Mouse (Mus musculus) urinary bladder, postnatal 4 days (tissue): ENCODE results near the gene Nup153.

Experiments
- DNase-seq, 2 experiments: peaks; one replicate each; pipeline ENCODE4 v3.0.0; 2021 to 2022; ENCODE audit warnings: low spot score in 2 of 2

Gene Nup153

GRCm38 (mm10) chr13:46729998-46730397, 2.3 kb upstream of the Nup153 start:
- no peak for DNase-seq

- DNase-seq, result no peak
Measured at GRCm38 (mm10) chr13:46728411-46728810, 671 bp upstream of the Nup153 start.

- peak; percentile 63 to 69 for DNase-seq
Measured at GRCm38 (mm10) chr13:46727038-46727836, 503 bp downstream of the Nup153 start.

- no peak for DNase-seq
Measured at GRCm38 (mm10) chr13:46726288-46727037, 1.3 kb downstream of the Nup153 start.

GRCm38 (mm10) chr13:46725227-46725626, 2.5 kb downstream of the Nup153 start:
- no peak for DNase-seq

GRCm38 (mm10) chr13:46724371-46724770, 3.4 kb downstream of the Nup153 start:
- no peak for DNase-seq

GRCm38 (mm10) chr13:46721009-46721408, 6.7 kb downstream of the Nup153 start:
- no peak for DNase-seq

- no peak for DNase-seq
Measured at GRCm38 (mm10) chr13:46718893-46719400, 8.8 kb downstream of the Nup153 start.

- no peak for DNase-seq
Measured at GRCm38 (mm10) chr13:46715976-46716639, 11.6 kb downstream of the Nup153 start.

- DNase-seq, result no peak
Measured at GRCm38 (mm10) chr13:46713486-46713885, 14.3 kb downstream of the Nup153 start.

GRCm38 (mm10) chr13:46703138-46703537, 24.6 kb downstream of the Nup153 start:
- DNase-seq, result no peak

- no peak for DNase-seq
Measured at GRCm38 (mm10) chr13:46701486-46701885, 26.3 kb downstream of the Nup153 start.

- no peak for DNase-seq
Measured at GRCm38 (mm10) chr13:46699372-46699771, 28.4 kb downstream of the Nup153 start.

- DNase-seq, result no peak
Measured at GRCm38 (mm10) chr13:46696788-46697187, 31.0 kb downstream of the Nup153 start.

- DNase-seq, result no peak
Measured at GRCm38 (mm10) chr13:46695932-46696331, 31.8 kb downstream of the Nup153 start.

GRCm38 (mm10) chr13:46695296-46695908, 32.3 kb downstream of the Nup153 start:
- no peak for DNase-seq

- no peak for DNase-seq
Measured at GRCm38 (mm10) chr13:46690559-46691241, 37.0 kb downstream of the Nup153 start.

- no peak for DNase-seq
Measured at GRCm38 (mm10) chr13:46683370-46683769, 44.4 kb downstream of the Nup153 start.

- no peak for DNase-seq
Measured at GRCm38 (mm10) chr13:46682921-46683320, 44.8 kb downstream of the Nup153 start.

- DNase-seq, result no peak
Measured at GRCm38 (mm10) chr13:46677721-46678120, 50.0 kb downstream of the Nup153 start.

GRCm38 (mm10) chr13:46674601-46675000, 53.1 kb downstream of the Nup153 start:
- DNase-seq, result no peak
